Mouse (Mus musculus) bone marrow macrophage, adult 2 months (primary cell): Measurements from ENCODE around the gene Cog5.

Source experiments
- CTCF ChIP-seq: IDR thresholded peaks from 2 replicates; pipeline ENCODE4 v1.5.1; 2012; ENCODE audit warnings: low read depth, mild to moderate bottlenecking, low read length, moderate library complexity
- POLR2A ChIP-seq: IDR thresholded peaks from 2 replicates; pipeline ENCODE4 v1.6.1; 2012; ENCODE audit warnings: mild to moderate bottlenecking, low read depth, low read length, borderline replicate concordance

- TF ChIP-seq CTCF, result no peak
- 0 out of 2 replicates have a peak, but pooled peaks have one; percentile 8 for TF ChIP-seq POLR2A
Observed at GRCm38 (mm10) chr12:31949759-31950658, 295.3 kb downstream of the Cog5 start, which contains the start of gene Hbp1.
